Mouse (Mus musculus): ENCODE measurements at regions not wholly inside any gene's neighbourhood (a gene's known extent, or its start where the extent isn't known, plus 50 kb on each side); places are given as distances from the start of the nearest gene placed in this dataset.
"Not testable (repeated sequence)": the region's sequence is repeated elsewhere in the genome, so short reads cannot be mapped to it uniquely, and the experiment has no call there.

DNA sequence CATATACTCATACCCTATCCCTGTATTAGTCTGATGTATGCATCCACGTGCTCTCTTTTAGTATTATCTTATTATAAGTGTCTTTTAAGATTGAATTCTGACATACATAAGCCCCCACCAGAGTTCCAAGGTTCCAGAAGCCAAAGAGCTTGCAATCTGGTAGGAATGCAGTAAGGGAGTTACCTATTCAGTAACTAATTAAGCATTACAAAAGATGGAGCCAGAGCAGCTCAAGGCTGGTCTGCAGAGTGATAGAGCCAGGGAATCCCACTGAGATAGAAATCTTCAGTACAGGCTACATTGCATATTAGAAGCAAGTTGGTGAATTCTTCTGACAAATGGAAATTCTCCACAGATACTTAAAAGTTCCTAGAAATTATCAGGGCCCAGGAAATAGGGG is 790.7 kb downstream of the Prdm13 start:
- intact Hi-C loops (cut with DNase I), result loop anchor here (5.0 kb wide), 1 partner anchor 783 kb away; no protein-coding TSS in a partner anchor

DNA sequence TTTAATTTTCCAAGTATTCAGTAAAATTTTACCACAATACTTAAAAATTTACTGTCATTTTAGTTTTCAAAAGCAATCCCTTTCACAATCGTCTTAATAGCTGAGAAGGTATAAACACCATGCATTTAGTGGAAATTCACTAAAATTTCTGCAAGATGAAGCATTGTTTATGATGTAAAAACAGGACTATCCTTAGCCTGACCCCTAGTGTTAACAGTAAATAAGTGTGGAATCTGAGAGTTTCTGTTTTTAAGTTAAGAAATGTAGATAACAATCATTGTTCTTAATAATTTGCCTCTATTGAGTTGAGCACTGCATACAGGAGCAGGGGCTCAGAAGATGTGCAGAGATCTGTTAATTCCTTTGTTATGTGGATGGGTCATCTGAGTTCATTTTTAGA is 791.9 kb downstream of the Prdm13 start:
- intact Hi-C loops (cut with DNase I), result loop anchor here (2.0 kb wide), 1 partner anchor 771 kb away; no protein-coding TSS in a partner anchor

DNA sequence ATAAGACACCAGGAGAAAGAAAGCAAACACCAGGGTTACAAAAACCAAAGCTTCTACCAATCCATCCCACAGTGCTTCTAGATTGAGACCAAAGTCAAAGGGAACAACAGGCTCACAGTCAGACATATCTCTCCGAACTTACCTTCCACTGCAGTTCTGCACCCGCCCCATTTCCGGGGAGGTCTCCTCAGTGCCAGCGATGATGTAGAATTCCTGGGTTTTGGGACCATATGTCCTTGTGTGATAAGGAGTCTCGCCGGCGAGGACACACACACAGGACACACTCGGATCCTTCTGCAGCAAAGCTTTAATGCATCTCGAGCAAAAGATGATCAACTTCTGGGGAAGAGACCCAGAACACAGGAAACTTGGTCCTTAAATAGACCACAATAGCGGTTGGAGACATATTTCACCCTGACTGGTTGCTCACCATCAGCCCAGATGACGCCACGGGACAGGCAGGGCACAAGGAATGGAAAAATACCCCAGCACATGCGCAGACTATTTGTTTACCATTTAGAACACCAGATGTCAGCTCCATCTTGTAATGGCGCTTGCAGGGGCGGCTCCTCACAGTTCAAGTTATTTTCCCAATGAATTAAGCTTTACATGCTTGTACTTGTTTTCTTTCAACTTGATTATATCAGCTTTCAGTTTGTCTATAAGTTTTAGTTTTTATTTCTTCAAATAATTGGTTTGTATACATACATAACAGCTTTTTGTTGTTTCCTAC is 824.9 kb downstream of the Prdm13 start:
- intact Hi-C loops (cut with DNase I), result no loop called here

DNA sequence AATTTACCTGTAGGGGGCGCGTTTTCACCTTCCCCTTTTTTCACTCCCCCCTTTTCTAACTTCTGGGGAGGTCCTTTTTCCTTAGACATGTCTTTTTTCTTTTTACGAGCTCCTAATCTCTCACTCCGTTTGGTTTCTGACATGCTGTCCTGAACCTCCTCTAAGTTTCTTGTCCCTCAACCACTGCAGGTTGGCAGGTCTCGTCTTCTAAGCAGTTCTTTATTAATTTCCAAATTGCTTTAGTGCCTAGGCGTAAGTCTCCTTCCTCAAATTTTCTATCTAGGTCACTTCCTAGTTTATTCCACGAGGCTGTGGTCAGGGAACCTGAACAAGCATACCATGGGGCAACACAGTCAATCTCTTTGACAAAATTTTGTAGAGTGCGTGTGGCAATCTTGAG is 825.7 kb downstream of the Prdm13 start:
- intact Hi-C loops (cut with DNase I), result not testable (repeated sequence)

DNA sequence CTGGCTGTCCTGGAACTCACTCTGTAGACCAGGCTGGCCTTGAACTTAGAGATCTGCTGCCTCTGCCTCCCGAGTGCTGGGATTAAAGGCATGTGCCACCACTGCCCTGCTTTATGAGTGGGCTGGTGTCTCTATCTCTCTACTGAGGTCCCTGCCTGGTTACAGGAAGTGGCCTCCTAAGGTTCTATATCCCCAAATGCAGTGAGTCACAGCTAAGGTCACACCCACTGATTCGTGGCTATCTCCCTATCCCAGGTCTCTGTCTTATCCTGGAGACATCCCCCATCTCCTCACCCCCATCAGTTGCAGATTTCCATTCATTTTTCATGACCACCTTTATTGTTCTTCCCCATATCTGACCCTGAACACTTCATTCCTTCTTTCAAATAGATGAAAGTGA is 837.3 kb downstream of the Prdm13 start:
- intact Hi-C loops (cut with DNase I), result no loop called here

DNA sequence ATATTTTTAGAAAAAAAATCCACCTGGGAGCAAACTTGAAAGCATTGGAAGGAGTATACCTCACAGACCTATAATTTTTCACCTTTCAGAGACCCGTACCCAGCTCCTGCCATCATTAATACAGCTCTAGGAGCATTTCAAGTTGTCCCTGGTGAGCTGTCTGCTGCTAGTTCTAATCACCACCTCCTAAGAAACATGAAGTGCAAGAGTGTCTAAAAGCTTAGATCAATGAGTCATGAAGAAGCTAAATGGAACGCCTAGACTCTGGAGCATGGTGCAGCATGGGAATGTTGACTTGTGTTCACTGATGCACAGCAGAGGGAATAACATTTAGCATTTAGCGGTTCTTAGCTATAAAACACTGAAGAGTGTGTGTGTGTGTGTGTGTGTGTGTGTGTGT is 841.2 kb downstream of the Prdm13 start:
- intact Hi-C loops (cut with DNase I), result no loop called here

Data from adrenal gland (tissue).